Mouse (Mus musculus) hindbrain, postnatal 0 days (tissue): ENCODE data around the gene Kalrn. TPM values are rescaled to one million over a fixed set of nuclear protein-coding genes. Genes with fewer than 3 reads are reported as not detected.
A peak's percentile ranks its signal among the peaks of the same experiment; 100 is the strongest.

ENCODE experiments used
- ATAC-seq: fragments of 200-750 bp; cut with Nextera tagmentation; 2 replicates; pipeline ENCODE4 v1.8.0; 2017; ENCODE audit warnings: mild to moderate bottlenecking, moderate TSS enrichment, moderate library complexity
- DNase-seq: peaks from one replicate; pipeline ENCODE4 v3.0.0-alpha.2; 2015; ENCODE audit warnings: low spot score
- H3K27ac ChIP-seq: fragments of 300-500 bp; sonication (generic); 2 replicates; pipeline ENCODE4 v1.5.1; 2014; ENCODE audit warnings: mild to moderate bottlenecking
- H3K27me3 ChIP-seq: fragments of 300-500 bp; sonication (generic); 2 replicates; pipeline ENCODE4 v1.6.1; 2014; ENCODE audit warnings: low read length, mixed read lengths; ENCODE audit not compliant: insufficient read depth
- H3K36me3 ChIP-seq: fragments of 300-500 bp; sonication (generic); 2 replicates; pipeline ENCODE4 v1.6.1; 2014; ENCODE audit warnings: low read length, mixed read lengths; ENCODE audit not compliant: insufficient read depth
- H3K4me1 ChIP-seq: fragments of 300-500 bp; sonication (generic); 2 replicates; pipeline ENCODE4 v1.6.1; 2014; ENCODE audit warnings: antibody characterized with exemption, low read length, mixed read lengths; ENCODE audit not compliant: insufficient read depth
- H3K4me2 ChIP-seq: fragments of 300-500 bp; sonication (generic); 2 replicates; pipeline ENCODE4 v1.6.1; 2014; ENCODE audit warnings: low read depth, mild to moderate bottlenecking, low read length, moderate library complexity, mixed read lengths
- H3K4me3 ChIP-seq: fragments of 300-500 bp; sonication (generic); 2 replicates; pipeline ENCODE4 v1.5.1; 2014; ENCODE audit warnings: low read length
- H3K9ac ChIP-seq: fragments of 300-500 bp; sonication (generic); replicated peaks from 2 replicates; pipeline ENCODE4 v1.6.1; 2014; ENCODE audit warnings: mild to moderate bottlenecking, low read length, moderate library complexity, mixed read lengths
- H3K9me3 ChIP-seq: fragments of 300-500 bp; sonication (generic); 2 replicates; pipeline ENCODE4 v1.6.1; 2016; ENCODE audit warnings: low read length, mixed read lengths
- CTCF ChIP-seq: IDR thresholded peaks from 2 replicates; pipeline ENCODE4 v1.5.1; 2016; ENCODE audit warnings: antibody characterized with exemption, control low read depth, low read depth
- WGBS: fragments of 180-500 bp; shearing (Covaris S2); extraction: QIAGEN DNeasy Blood & Tissue Kit; methylation state at CpG from one replicate; pipeline ENCODE4 v1.1.7; 2014; 5-methylcytosine and 5-hydroxymethylcytosine counted together
- polyA plus RNA-seq: library from polyadenylated mRNA; unstranded; fragments of >200 nt; fragmentation: Nextera tagmentation; extraction: Ambion mirVana; gene quantifications from 2 replicates; pipeline ENCODE4 v1.2.1, GENCODE M21; 2015
- total RNA-seq: library from RNA; depleted of rRNA; stranded (reverse); fragments of >200 nt; gene quantifications from 2 replicates; pipeline ENCODE4 v1.2.3, GENCODE M21; 2014

Kalrn gene
- total and polyA plus RNA-seq, 2 experiments from 2014 or later, result 17.0 to 107 TPM

GRCm38 (mm10) chr16:34542341-34542740 is 31.0 kb downstream of the Kalrn start:
- no peak for TF ChIP-seq CTCF
- Histone ChIP-seq H3K9ac (no peak overlapping the region), H3K27me3 (no peaks in the 10 kb centered on the region), H3K4me1 (0 out of 2 replicates have a peak, but pooled peaks cover 11% of the 10 kb centered on the region), H3K4me2 (no peak overlapping the region), H3K9me3 (no peaks in the 10 kb centered on the region), H3K4me3 (no peak overlapping the region), H3K36me3 (no peaks in the 10 kb centered on the region; the same call in 1 of the 2 replicates), H3K27ac (no peak overlapping the region)
- DNase-seq (no peak), ATAC-seq (no peak)
- 95% methylated on average over 2 of the region's 2 CpGs for WGBS

- H3K4me3 ChIP-seq, result no peak overlapping the region
- no peaks in the 10 kb centered on the region for H3K36me3 ChIP-seq
- H3K9ac ChIP-seq, result no peak overlapping the region
- DNase-seq (no peak), ATAC-seq (no peak)
- no peaks in the 10 kb centered on the region for H3K9me3 ChIP-seq
- no peak overlapping the region for H3K4me2 ChIP-seq
- no peaks in the 10 kb centered on the region for H3K27me3 ChIP-seq
- 51% methylated on average over 5 of the region's 5 CpGs for WGBS
- no peak overlapping the region for H3K27ac ChIP-seq
- H3K4me1 ChIP-seq, result 0 out of 2 replicates have a peak, but pooled peaks cover 2% of the 10 kb centered on the region
- no peak for TF ChIP-seq CTCF
Observed at GRCm38 (mm10) chr16:34538679-34539185, 34.6 kb downstream of the Kalrn start.

GRCm38 (mm10) chr16:34536300-34536699 is 37.0 kb downstream of the Kalrn start:
- ATAC-seq (peak; percentile 64), DNase-seq (peak; percentile 91)
- TF ChIP-seq CTCF, result no peak
- no peaks in the 10 kb centered on the region for H3K27me3 ChIP-seq
- no peak overlapping the region for H3K9ac ChIP-seq
- WGBS, result 43% methylated on average over 6 of the region's 6 CpGs
- H3K27ac ChIP-seq, result no peak overlapping the region
- H3K4me3 ChIP-seq, result no peak overlapping the region
- H3K4me1 ChIP-seq, result no peaks in the 10 kb centered on the region
- no peaks in the 10 kb centered on the region for H3K9me3 ChIP-seq
- H3K36me3 ChIP-seq, result no peaks in the 10 kb centered on the region
- no peak overlapping the region for H3K4me2 ChIP-seq

- H3K9me3 ChIP-seq, result no peaks in the 10 kb centered on the region
- H3K4me3 ChIP-seq, result no peak overlapping the region
- DNase-seq (peak; percentile 47), ATAC-seq (0 out of 2 replicates have a peak, but pooled peaks have one; percentile 44)
- no peak overlapping the region for H3K9ac ChIP-seq
- no peak for TF ChIP-seq CTCF
- H3K4me2 ChIP-seq, result no peak overlapping the region
- H3K27me3 ChIP-seq, result no peaks in the 10 kb centered on the region
- WGBS, result 44% methylated on average over 7 of the region's 7 CpGs
- no peak overlapping the region for H3K27ac ChIP-seq
- H3K36me3 ChIP-seq, result no peaks in the 10 kb centered on the region
- no peaks in the 10 kb centered on the region for H3K4me1 ChIP-seq
Observed at GRCm38 (mm10) chr16:34535135-34535534, 38.2 kb downstream of the Kalrn start.

- Histone ChIP-seq H3K27ac (no peak overlapping the region), H3K9ac (no peak overlapping the region), H3K36me3 (no peaks in the 10 kb centered on the region), H3K4me1 (no peaks in the 10 kb centered on the region), H3K9me3 (no peaks in the 10 kb centered on the region), H3K4me2 (no peak overlapping the region), H3K4me3 (no peak overlapping the region), H3K27me3 (no peaks in the 10 kb centered on the region)
- DNase-seq, result peak; percentile 70
- 5% methylated on average over 1 of the region's 1 CpGs for WGBS
- peak; percentile 74 for TF ChIP-seq CTCF
- no peak for ATAC-seq
Observed at GRCm38 (mm10) chr16:34531506-34531905, 41.8 kb downstream of the Kalrn start.

- DNase-seq, result no peak
- Histone ChIP-seq H3K27me3 (no peaks in the 10 kb centered on the region), H3K4me1 (no peaks in the 10 kb centered on the region)
Observed at GRCm38 (mm10) chr16:34530029-34530428, 43.3 kb downstream of the Kalrn start.

GRCm38 (mm10) chr16:34528234-34528983 is 44.9 kb downstream of the Kalrn start:
- Histone ChIP-seq H3K4me2 (no peak overlapping the region), H3K9ac (no peak overlapping the region), H3K27ac (no peak overlapping the region), H3K9me3 (no peaks in the 10 kb centered on the region), H3K4me1 (no peaks in the 10 kb centered on the region), H3K27me3 (no peaks in the 10 kb centered on the region), H3K36me3 (no peaks in the 10 kb centered on the region), H3K4me3 (no peak overlapping the region)
- no peak for ATAC-seq
- no peak for TF ChIP-seq CTCF
- DNase-seq, result no peak
- 82% methylated on average over 5 of the region's 5 CpGs for WGBS

More at GRCm38 (mm10) chr16:34530029-34530428, 43.3 kb downstream of the Kalrn start:
- H3K9ac ChIP-seq, result no peak overlapping the region
- WGBS, result 81% methylated on average over 5 of the region's 5 CpGs
- no peak overlapping the region for H3K4me3 ChIP-seq
- H3K9me3 ChIP-seq, result no peaks in the 10 kb centered on the region
- no peak overlapping the region for H3K4me2 ChIP-seq
- ATAC-seq, result no peak
- peak; percentile 31 for TF ChIP-seq CTCF
- H3K27ac ChIP-seq, result no peak overlapping the region
- H3K36me3 ChIP-seq, result no peaks in the 10 kb centered on the region
